Mouse (Mus musculus): Measurements from ENCODE around the gene Olfr1423. TPM values are rescaled to one million over a fixed set of nuclear protein-coding genes. Genes with fewer than 3 reads are reported as not detected.

Gene Olfr1423
- total and polyA plus RNA-seq, 2 experiments from 2014 or later = not detected

GRCm38 (mm10) chr19:12001686-12002085 lies 39.4 kb downstream of the Olfr1423 start:
- Histone ChIP-seq H3K4me2 (ENCODE audit: low read depth, low read length, poor library complexity, severe bottlenecking) (no peak overlapping the region), H3K27me3 (ENCODE audit: insufficient read depth, low read length) (no peaks in the 10 kb centered on the region), H3K36me3 (ENCODE audit: insufficient read depth, low read length) (no peaks in the 10 kb centered on the region), H3K4me3 (ENCODE audit: low read depth, low read length) (no peak overlapping the region), H3K4me1 (ENCODE audit: insufficient read depth, low read length) (0 out of 2 replicates have a peak, but pooled peaks cover 6% of the 10 kb centered on the region), H3K9ac (replicated peaks; ENCODE audit: low read length, poor library complexity, severe bottlenecking) (no peak overlapping the region), H3K27ac (ENCODE audit: low read depth, low read length) (no peak overlapping the region), H3K9me3 (ENCODE audit: low read length) (no peaks in the 10 kb centered on the region)
- 28% methylated on average over 3 of the region's 3 CpGs for WGBS
- no peak for TF ChIP-seq CTCF (IDR thresholded peaks at IDR 0.05)
- DNase-seq (ENCODE audit: low spot score) (no peak), ATAC-seq (ENCODE audit: low FRiP score) (no peak)

GRCm38 (mm10) chr19:11995722-11996448 lies 45.2 kb downstream of the Olfr1423 start:
- ATAC-seq (ENCODE audit: low FRiP score) (no peak), DNase-seq (ENCODE audit: low spot score) (no peak)
- H3K4me2 ChIP-seq (ENCODE audit: low read depth, low read length, poor library complexity, severe bottlenecking) = no peak overlapping the region
- H3K4me3 ChIP-seq (ENCODE audit: low read depth, low read length) = no peak overlapping the region
- no peak for TF ChIP-seq CTCF (IDR thresholded peaks at IDR 0.05)
- H3K4me1 ChIP-seq (ENCODE audit: insufficient read depth, low read length) = no peaks in the 10 kb centered on the region
- no peaks in the 10 kb centered on the region for H3K27me3 ChIP-seq (ENCODE audit: insufficient read depth, low read length)
- H3K9ac ChIP-seq (replicated peaks; ENCODE audit: low read length, poor library complexity, severe bottlenecking) = no peak overlapping the region
- no peak overlapping the region for H3K27ac ChIP-seq (ENCODE audit: low read depth, low read length)
- peaks cover 33% of the 10 kb centered on the region for H3K36me3 ChIP-seq (ENCODE audit: insufficient read depth, low read length)
- no peaks in the 10 kb centered on the region for H3K9me3 ChIP-seq (ENCODE audit: low read length)
- WGBS = 80% methylated on average over 2 of the region's 2 CpGs

GRCm38 (mm10) chr19:11994703-11995431 lies 46.2 kb downstream of the Olfr1423 start:
- Histone ChIP-seq H3K9me3 (ENCODE audit: low read length) (no peaks in the 10 kb centered on the region), H3K27ac (ENCODE audit: low read depth, low read length) (no peak overlapping the region), H3K9ac (replicated peaks; ENCODE audit: low read length, poor library complexity, severe bottlenecking) (no peak overlapping the region), H3K4me3 (ENCODE audit: low read depth, low read length) (no peak overlapping the region), H3K27me3 (ENCODE audit: insufficient read depth, low read length) (no peaks in the 10 kb centered on the region), H3K36me3 (ENCODE audit: insufficient read depth, low read length) (peaks cover 39% of the 10 kb centered on the region), H3K4me2 (ENCODE audit: low read depth, low read length, poor library complexity, severe bottlenecking) (no peak overlapping the region), H3K4me1 (ENCODE audit: insufficient read depth, low read length) (no peaks in the 10 kb centered on the region)
- no peak for ATAC-seq (ENCODE audit: low FRiP score)
- no peak for TF ChIP-seq CTCF (IDR thresholded peaks at IDR 0.05)
- DNase-seq (ENCODE audit: low spot score) = no peak
- WGBS = 90% methylated on average over 6 of the region's 6 CpGs

GRCm38 (mm10) chr19:11992441-11993029 lies 48.6 kb downstream of the Olfr1423 start:
- WGBS = 92% methylated on average over 10 of the region's 10 CpGs
- Histone ChIP-seq H3K4me3 (ENCODE audit: low read depth, low read length) (no peak overlapping the region), H3K27me3 (ENCODE audit: insufficient read depth, low read length) (no peaks in the 10 kb centered on the region), H3K4me2 (ENCODE audit: low read depth, low read length, poor library complexity, severe bottlenecking) (no peak overlapping the region), H3K27ac (ENCODE audit: low read depth, low read length) (no peak overlapping the region), H3K4me1 (ENCODE audit: insufficient read depth, low read length) (no peaks in the 10 kb centered on the region), H3K36me3 (ENCODE audit: insufficient read depth, low read length) (peaks cover 50% of the 10 kb centered on the region), H3K9ac (replicated peaks; ENCODE audit: low read length, poor library complexity, severe bottlenecking) (no peak overlapping the region), H3K9me3 (ENCODE audit: low read length) (no peaks in the 10 kb centered on the region)
- ATAC-seq (ENCODE audit: low FRiP score) (no peak), DNase-seq (ENCODE audit: low spot score) (no peak)
- TF ChIP-seq CTCF (IDR thresholded peaks at IDR 0.05) = no peak

- no peak overlapping the region for H3K27ac ChIP-seq (ENCODE audit: low read depth, low read length)
- peaks cover 54% of the 10 kb centered on the region for H3K36me3 ChIP-seq (ENCODE audit: insufficient read depth, low read length)
- no peaks in the 10 kb centered on the region for H3K4me1 ChIP-seq (ENCODE audit: insufficient read depth, low read length)
- no peaks in the 10 kb centered on the region for H3K27me3 ChIP-seq (ENCODE audit: insufficient read depth, low read length)
- no peak overlapping the region for H3K4me2 ChIP-seq (ENCODE audit: low read depth, low read length, poor library complexity, severe bottlenecking)
- H3K4me3 ChIP-seq (ENCODE audit: low read depth, low read length) = no peak overlapping the region
- TF ChIP-seq CTCF (IDR thresholded peaks at IDR 0.05) = no peak
- no peak for ATAC-seq (ENCODE audit: low FRiP score)
- no peak for DNase-seq (ENCODE audit: low spot score)
- 96% methylated on average over 9 of the region's 9 CpGs for WGBS
- H3K9me3 ChIP-seq (ENCODE audit: low read length) = no peaks in the 10 kb centered on the region
- H3K9ac ChIP-seq (replicated peaks; ENCODE audit: low read length, poor library complexity, severe bottlenecking) = no peak overlapping the region
These were observed 49.1 kb downstream of the Olfr1423 start for GRCm38 (mm10) chr19:11992034-11992433.

GRCm38 (mm10) chr19:11989334-11989733 lies 51.8 kb downstream of the Olfr1423 start:
- H3K9ac ChIP-seq (replicated peaks; ENCODE audit: low read length, poor library complexity, severe bottlenecking) = no peak overlapping the region
- H3K4me2 ChIP-seq (ENCODE audit: low read depth, low read length, poor library complexity, severe bottlenecking) = no peak overlapping the region
- no peak overlapping the region for H3K4me3 ChIP-seq (ENCODE audit: low read depth, low read length)
- DNase-seq (ENCODE audit: low spot score) = no peak
- peaks cover 58% of the 10 kb centered on the region for H3K36me3 ChIP-seq (ENCODE audit: insufficient read depth, low read length)
- ATAC-seq (ENCODE audit: low FRiP score) = no peak
- TF ChIP-seq CTCF (IDR thresholded peaks at IDR 0.05) = no peak
- 97% methylated on average over 7 of the region's 7 CpGs for WGBS
- H3K27me3 ChIP-seq (ENCODE audit: insufficient read depth, low read length) = no peaks in the 10 kb centered on the region
- H3K9me3 ChIP-seq (ENCODE audit: low read length) = no peaks in the 10 kb centered on the region
- H3K27ac ChIP-seq (ENCODE audit: low read depth, low read length) = no peak overlapping the region
- no peaks in the 10 kb centered on the region for H3K4me1 ChIP-seq (ENCODE audit: insufficient read depth, low read length)

Measured in midbrain, postnatal 0 days (tissue).